Mouse (Mus musculus) splenic B cell, adult 2 months (primary cell): Measurements from ENCODE around the gene Slc8a1.

Source experiments
- DNase-seq: peaks from one replicate; pipeline ENCODE4 v3.0.0-alpha.2; 2011; ENCODE audit warnings: low read depth, low spot score
- H3K27me3 ChIP-seq: 2 replicates; pipeline ENCODE4 v1.6.1; 2012; ENCODE audit warnings: mild to moderate bottlenecking, low read length, moderate library complexity, mixed read lengths; ENCODE audit not compliant: control insufficient read depth, poor library complexity, insufficient read depth, severe bottlenecking
- H3K36me3 ChIP-seq: 2 replicates; pipeline ENCODE4 v1.6.1; 2012; ENCODE audit warnings: mild to moderate bottlenecking, low read length, moderate library complexity, mixed read lengths; ENCODE audit not compliant: control insufficient read depth, poor library complexity, insufficient read depth, severe bottlenecking

Gene Slc8a1

GRCm38 (mm10) chr17:81652958-81653357 lies 85.2 kb downstream of the Slc8a1 start:
- H3K27me3 ChIP-seq: no peaks in the 10 kb centered on the region
- DNase-seq: no peak
- H3K36me3 ChIP-seq: no peaks in the 10 kb centered on the region

GRCm38 (mm10) chr17:81636822-81637221 lies 101.4 kb downstream of the Slc8a1 start:
- no peak for DNase-seq
- H3K27me3 ChIP-seq: no peaks in the 10 kb centered on the region
- no peaks in the 10 kb centered on the region for H3K36me3 ChIP-seq

- H3K27me3 ChIP-seq: no peaks in the 10 kb centered on the region
- no peak for DNase-seq
- no peaks in the 10 kb centered on the region for H3K36me3 ChIP-seq
Observed at GRCm38 (mm10) chr17:81630471-81630870, 107.7 kb downstream of the Slc8a1 start.

DNA sequence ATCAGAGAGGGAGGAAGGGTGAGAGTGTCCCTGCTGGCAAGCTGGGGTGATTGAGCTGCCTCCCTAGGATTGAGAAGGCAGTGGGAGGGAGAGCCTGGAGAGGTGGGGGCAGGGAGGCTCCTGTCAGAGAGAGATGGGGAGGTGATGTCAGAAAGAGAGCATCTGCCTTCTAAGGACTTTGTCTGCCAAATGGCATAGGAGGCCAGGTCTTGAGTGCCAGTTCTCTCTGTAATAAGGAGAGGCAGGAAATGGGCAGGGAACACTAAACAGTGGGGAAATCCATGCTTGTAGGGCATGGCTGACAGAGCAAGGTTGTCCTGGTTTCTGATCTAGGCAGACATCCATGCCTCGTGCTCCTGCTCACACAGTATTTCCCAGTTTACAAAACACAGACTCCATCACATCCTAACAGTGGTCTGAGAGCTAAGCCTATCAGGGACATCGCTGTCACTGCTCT lies 117.0 kb downstream of the Slc8a1 start:
- Histone ChIP-seq H3K36me3 (no peaks in the 10 kb centered on the region), H3K27me3 (no peaks in the 10 kb centered on the region)
- DNase-seq: no peak

GRCm38 (mm10) chr17:81618461-81618860 lies 119.7 kb downstream of the Slc8a1 start:
- Histone ChIP-seq H3K27me3 (no peaks in the 10 kb centered on the region), H3K36me3 (no peaks in the 10 kb centered on the region)
- DNase-seq: no peak

GRCm38 (mm10) chr17:81616326-81616725 lies 121.9 kb downstream of the Slc8a1 start:
- Histone ChIP-seq H3K36me3 (no peaks in the 10 kb centered on the region), H3K27me3 (no peaks in the 10 kb centered on the region)
- DNase-seq: no peak

GRCm38 (mm10) chr17:81615391-81615790 lies 122.8 kb downstream of the Slc8a1 start:
- no peak for DNase-seq
- Histone ChIP-seq H3K36me3 (no peaks in the 10 kb centered on the region), H3K27me3 (no peaks in the 10 kb centered on the region)

DNA sequence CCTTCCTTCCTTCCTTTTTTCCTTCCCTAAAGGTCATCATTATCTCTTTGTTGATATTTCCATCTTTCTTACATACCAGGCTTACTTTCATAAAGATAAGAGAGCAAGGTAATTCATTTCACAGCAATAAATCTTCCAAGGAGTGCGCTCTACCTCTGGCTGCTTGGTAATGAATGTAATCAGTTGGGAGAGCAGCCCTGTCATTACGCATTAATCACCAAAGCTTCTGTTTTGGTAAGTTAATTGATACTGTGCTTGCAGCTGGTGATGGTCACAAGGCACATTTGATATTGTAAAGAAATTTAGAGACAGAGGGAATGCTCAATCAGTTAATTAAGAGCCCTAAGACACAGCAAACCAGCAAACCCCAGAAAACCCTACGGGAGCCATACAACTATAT lies 130.7 kb downstream of the Slc8a1 start:
- Histone ChIP-seq H3K36me3 (no peaks in the 10 kb centered on the region), H3K27me3 (no peaks in the 10 kb centered on the region)
- no peak for DNase-seq

GRCm38 (mm10) chr17:81606084-81606483 lies 132.1 kb downstream of the Slc8a1 start:
- H3K36me3 ChIP-seq: no peaks in the 10 kb centered on the region
- H3K27me3 ChIP-seq: no peaks in the 10 kb centered on the region
- no peak for DNase-seq

GRCm38 (mm10) chr17:81605219-81605660 lies 132.9 kb downstream of the Slc8a1 start:
- DNase-seq: no peak
- H3K36me3 ChIP-seq: no peaks in the 10 kb centered on the region

GRCm38 (mm10) chr17:81599072-81599471 lies 139.1 kb downstream of the Slc8a1 start:
- Histone ChIP-seq H3K36me3 (no peaks in the 10 kb centered on the region), H3K27me3 (no peaks in the 10 kb centered on the region)
- no peak for DNase-seq

More at GRCm38 (mm10) chr17:81605219-81605660, 132.9 kb downstream of the Slc8a1 start:
- no peaks in the 10 kb centered on the region for H3K27me3 ChIP-seq

GRCm38 (mm10) chr17:81589791-81590190 lies 148.4 kb downstream of the Slc8a1 start:
- DNase-seq: no peak
- no peaks in the 10 kb centered on the region for H3K27me3 ChIP-seq
- H3K36me3 ChIP-seq: no peaks in the 10 kb centered on the region

DNA sequence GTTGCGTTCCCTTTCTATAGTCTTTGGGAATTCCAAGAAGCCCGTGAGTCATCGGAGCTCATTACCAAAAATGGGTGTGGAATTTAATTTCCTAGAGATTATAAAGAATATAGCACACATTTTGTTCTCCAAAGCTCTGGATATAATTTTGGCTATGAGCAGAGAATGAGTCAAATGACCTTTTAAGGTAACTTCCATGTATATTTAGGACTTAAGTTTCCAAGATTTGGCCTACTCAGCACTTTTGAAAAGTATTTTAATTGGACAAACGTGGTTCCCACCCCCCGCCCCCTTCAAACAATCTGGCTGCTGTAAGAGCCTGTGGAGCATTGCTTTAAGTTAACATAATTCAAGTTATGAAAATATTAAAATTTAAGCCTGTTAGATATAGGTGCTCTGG lies 151.4 kb downstream of the Slc8a1 start:
- no peaks in the 10 kb centered on the region for H3K36me3 ChIP-seq
- no peak for DNase-seq
- no peaks in the 10 kb centered on the region for H3K27me3 ChIP-seq

- no peak for DNase-seq
- H3K36me3 ChIP-seq: no peaks in the 10 kb centered on the region
- H3K27me3 ChIP-seq: no peaks in the 10 kb centered on the region
Observed at GRCm38 (mm10) chr17:81579728-81580425, 158.3 kb downstream of the Slc8a1 start.

DNA sequence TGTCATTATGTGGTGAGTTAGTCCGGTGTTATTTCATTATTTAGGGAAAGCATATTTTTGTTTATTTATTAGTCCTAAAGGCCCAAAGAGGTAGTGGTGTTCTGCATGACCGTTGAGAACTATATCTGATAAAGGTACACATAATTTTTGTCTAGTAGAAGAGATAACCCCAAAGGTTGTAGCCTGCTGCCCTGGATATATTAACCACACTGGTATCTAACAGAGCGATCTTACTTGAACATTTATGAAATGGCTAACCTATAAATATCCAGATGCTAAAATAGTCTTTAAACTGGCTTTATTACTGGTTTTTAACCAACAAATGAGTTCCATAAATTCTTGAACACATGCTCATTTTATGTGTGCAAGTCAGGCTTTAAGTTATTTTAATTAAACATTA lies 161.3 kb downstream of the Slc8a1 start:
- Histone ChIP-seq H3K36me3 (no peaks in the 10 kb centered on the region), H3K27me3 (no peaks in the 10 kb centered on the region)
- DNase-seq: no peak
